Mouse (Mus musculus) heart, adult 2 months (tissue): ENCODE data around the gene Fam173a. TPM values are rescaled to one million over a fixed set of nuclear protein-coding genes. Genes with fewer than 3 reads are reported as not detected.

Experiments
- DNase-seq, 2 experiments: peaks; one replicate each; pipeline ENCODE4 v3.0.0; 2021
- H3K27ac ChIP-seq: fragments of 200-600 bp; 2 replicates; pipeline ENCODE4 v1.8.1; 2022
- H3K27me3 ChIP-seq: fragments of 200-500 bp; 2 replicates; pipeline ENCODE4 v1.6.1; 2012; ENCODE audit warnings: mild to moderate bottlenecking, low read length, inconsistent platforms, mixed read lengths; ENCODE audit not compliant: control insufficient read depth, insufficient read depth
- H3K36me3 ChIP-seq: fragments of 200-500 bp; 2 replicates; pipeline ENCODE4 v1.6.1; 2012; ENCODE audit warnings: low read length, inconsistent platforms; ENCODE audit not compliant: control insufficient read depth, insufficient read depth
- H3K4me1 ChIP-seq: fragments of 200-500 bp; 2 replicates; pipeline ENCODE4 v1.6.1; 2011; ENCODE audit warnings: low read length; ENCODE audit not compliant: control insufficient read depth, insufficient read depth
- H3K4me3 ChIP-seq: fragments of 200-600 bp; 2 replicates; pipeline ENCODE4 v1.8.1; 2022
- H3K79me2 ChIP-seq: fragments of 200-500 bp; replicated peaks from 2 replicates; pipeline ENCODE4 v1.6.1; 2012; ENCODE audit warnings: mild to moderate bottlenecking, inconsistent platforms, low read length, moderate library complexity, mixed read lengths; ENCODE audit not compliant: control insufficient read depth, insufficient read depth
- H3K9ac ChIP-seq: fragments of 200-500 bp; 2 replicates; pipeline ENCODE4 v1.6.1; 2012; ENCODE audit warnings: low read depth, mild to moderate bottlenecking, control low read depth, inconsistent platforms, low read length, mixed read lengths
- CTCF ChIP-seq: fragments of 200-600 bp; IDR thresholded peaks from 2 replicates; pipeline ENCODE4 v1.8.1; 2022; ENCODE audit warnings: antibody characterized with exemption, mild to moderate bottlenecking, moderate library complexity
- EP300 ChIP-seq: fragments of 200-500 bp; IDR thresholded peaks from 2 replicates; pipeline ENCODE4 v1.6.1; 2011; ENCODE audit warnings: low read depth, low read length, control low read depth; ENCODE audit not compliant: insufficient read depth
- POLR2A ChIP-seq: fragments of 200-500 bp; IDR thresholded peaks from 2 replicates; pipeline ENCODE4 v1.6.1; 2011; ENCODE audit warnings: mild to moderate bottlenecking, low read depth, low read length, control low read depth; ENCODE audit not compliant: insufficient read depth
- WGBS: fragments of 180-500 bp; shearing (Covaris S2); methylation state at CpG from one replicate; pipeline ENCODE4 v1.1.7; 2018; 5-methylcytosine and 5-hydroxymethylcytosine counted together
- intact Hi-C: fragments of 180-260 bp; cut with DNase I; formaldehyde crosslinking; loops from one replicate; pipeline ENCODE4 v1.15.1; 2025
- polyA plus RNA-seq: library from polyadenylated mRNA; depleted of rRNA; stranded (reverse); fragments of >200 nt; gene quantifications from 2 replicates; pipeline ENCODE4 v1.2.3, GENCODE M21; 2012
- total RNA-seq, 2 experiments: library from RNA; stranded (reverse); gene quantifications; 2 replicates each; pipeline ENCODE4 v1.2.3; 2021

Fam173a gene
- total and polyA plus RNA-seq, 3 experiments: 30.8 to 63.6 (median 38.3) TPM

GRCm38 (mm10) chr17:25818851-25819780 is 26.4 kb upstream of the Fam173a start:
- Histone ChIP-seq H3K27ac (no peak overlapping the region), H3K36me3 (no peaks in the 10 kb centered on the region), H3K4me3 (no peak overlapping the region), H3K27me3 (peaks cover 10% of the 10 kb centered on the region), H3K4me1 (peaks cover 3% of the 10 kb centered on the region), H3K9ac (no peak overlapping the region), H3K79me2 (no peaks in the 10 kb centered on the region)
- intact Hi-C loops: no loop called here
- DNase-seq: peak in 1 of 2 experiments; percentile 30
- WGBS: 5% methylated on average over 46 of the region's 46 CpGs
- no peak for TF ChIP-seq POLR2A
- no peak for TF ChIP-seq EP300
- TF ChIP-seq CTCF: no peak

GRCm38 (mm10) chr17:25817662-25818061 is 25.0 kb upstream of the Fam173a start:
- H3K4me1 ChIP-seq: no peaks in the 10 kb centered on the region
- intact Hi-C loops: no loop called here
- WGBS: 75% methylated on average over 11 of the region's 11 CpGs
- H3K9ac ChIP-seq: no peak overlapping the region
- TF ChIP-seq CTCF: no peak
- TF ChIP-seq POLR2A: no peak
- no peak for TF ChIP-seq EP300
- peaks cover 10% of the 10 kb centered on the region for H3K27me3 ChIP-seq
- DNase-seq: no peak
- H3K27ac ChIP-seq: no peak overlapping the region
- H3K79me2 ChIP-seq: no peaks in the 10 kb centered on the region
- no peaks in the 10 kb centered on the region for H3K36me3 ChIP-seq
- H3K4me3 ChIP-seq: no peak overlapping the region

GRCm38 (mm10) chr17:25813471-25813870 is 20.8 kb upstream of the Fam173a start:
- peak; percentile 71 to 82 for DNase-seq
- 1% methylated on average over 20 of the region's 20 CpGs for WGBS
- intact Hi-C loops: no loop called here

DNA sequence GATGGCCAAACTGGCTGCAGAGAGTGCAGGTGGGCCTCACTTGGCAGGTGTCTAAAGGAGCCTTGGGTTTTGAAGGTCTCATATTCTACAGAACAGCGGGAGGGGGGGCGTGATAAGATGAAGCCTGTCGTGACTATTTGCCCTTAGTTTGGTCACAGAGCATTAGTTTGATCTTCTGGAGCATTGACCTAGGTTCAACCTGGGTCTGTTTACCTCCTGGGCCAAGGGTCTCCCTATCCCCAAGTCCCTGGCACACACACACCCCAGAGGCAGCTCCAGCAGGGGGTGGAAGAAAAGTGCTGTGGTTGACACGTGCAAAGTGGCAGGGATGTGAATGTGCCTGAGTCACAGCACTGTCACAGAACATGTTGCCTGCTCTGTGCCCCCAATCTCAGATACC is 18.2 kb upstream of the Fam173a start:
- Histone ChIP-seq H3K36me3 (no peaks in the 10 kb centered on the region), H3K27ac (no peak overlapping the region), H3K79me2 (no peaks in the 10 kb centered on the region), H3K27me3 (no peaks in the 10 kb centered on the region), H3K4me1 (no peaks in the 10 kb centered on the region; the same call in 1 of the 2 replicates), H3K4me3 (no peak overlapping the region), H3K9ac (no peak overlapping the region)
- no peak for DNase-seq
- intact Hi-C loops: no loop called here
- TF ChIP-seq EP300: no peak
- no peak for TF ChIP-seq CTCF
- TF ChIP-seq POLR2A: no peak
- WGBS: 70% methylated on average over 4 of the region's 4 CpGs

More at GRCm38 (mm10) chr17:25813471-25813870, 20.8 kb upstream of the Fam173a start:
- Histone ChIP-seq H3K27ac (no peak overlapping the region), H3K79me2 (no peaks in the 10 kb centered on the region), H3K9ac (no peak overlapping the region), H3K27me3 (no peaks in the 10 kb centered on the region), H3K4me1 (no peaks in the 10 kb centered on the region; the same call in 1 of the 2 replicates), H3K36me3 (no peaks in the 10 kb centered on the region), H3K4me3 (no peak overlapping the region)
- TF ChIP-seq POLR2A (no peak), CTCF (peak; percentile 64), EP300 (0 out of 2 replicates have a peak, but pooled peaks have one; percentile 28)

DNA sequence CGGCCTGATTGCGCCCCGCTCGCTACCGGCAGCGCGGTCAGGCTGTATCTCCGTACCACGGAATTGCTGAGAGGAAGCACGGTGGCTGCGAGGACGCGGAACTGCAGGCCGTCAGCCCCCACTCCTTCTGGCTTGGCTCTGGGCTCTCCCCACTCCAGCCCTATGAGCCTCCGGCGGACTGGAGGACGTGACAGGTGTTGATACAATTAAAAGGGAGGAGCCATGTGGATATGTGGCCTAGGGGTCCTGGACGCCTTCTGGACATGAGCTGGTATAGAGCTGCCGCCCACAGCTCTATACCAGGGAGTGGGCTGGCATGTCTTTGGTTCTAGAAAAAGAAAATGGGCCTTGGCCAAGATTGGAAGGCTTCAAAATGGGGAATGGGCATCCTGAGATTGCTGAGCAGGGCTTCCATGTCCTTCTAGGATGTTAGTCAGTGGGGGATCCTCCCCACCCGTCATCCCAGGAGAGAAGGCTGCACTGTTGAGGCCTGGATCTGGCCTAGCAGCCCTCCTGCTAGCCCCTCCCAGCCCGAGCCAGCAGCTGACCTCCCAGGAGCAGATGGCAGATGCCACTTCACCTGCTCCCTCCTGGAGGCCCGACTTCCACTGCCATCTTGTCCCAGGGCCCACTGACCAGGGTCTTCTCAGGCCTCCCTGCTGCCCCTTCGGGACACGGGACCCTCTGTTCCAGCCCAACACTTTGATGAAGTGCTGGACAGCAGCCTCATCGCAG is 17.1 kb upstream of the Fam173a start:
- Histone ChIP-seq H3K4me3 (peak overlapping the region; percentile 46), H3K79me2 (no peaks in the 10 kb centered on the region), H3K4me1 (no peaks in the 10 kb centered on the region; the same call in 1 of the 2 replicates), H3K27ac (no peak overlapping the region), H3K36me3 (no peaks in the 10 kb centered on the region), H3K27me3 (no peaks in the 10 kb centered on the region), H3K9ac (peak overlapping the region; percentile 28)
- TF ChIP-seq POLR2A (no peak), EP300 (no peak), CTCF (no peak)
- intact Hi-C loops: no loop called here
- 16% methylated on average over 24 of the region's 25 CpGs for WGBS
- DNase-seq: no peak
